Mouse (Mus musculus) hematopoietic multipotent progenitor cell, adult 10-12 weeks (in vitro differentiated cells): ENCODE data around the gene Crip2. TPM values are rescaled to one million over a fixed set of nuclear protein-coding genes. Genes with fewer than 3 reads are reported as not detected.

Experiments
- polyA plus RNA-seq: library from polyadenylated mRNA; stranded (reverse); fragments of >175 nt; gene quantifications from 2 replicates; pipeline ENCODE4 v1.2.3, GENCODE M21; 2012; ENCODE audit warnings: low replicate concordance

The Crip2 gene
- 73.7 and 109 TPM in 2 replicates for polyA plus RNA-seq

GRCm38 (mm10) chr12:113139908-113140615 lies at the start of gene Crip2:
Gene Crip2, plus strand, starts transcription at chr12:113140236.

DNA sequence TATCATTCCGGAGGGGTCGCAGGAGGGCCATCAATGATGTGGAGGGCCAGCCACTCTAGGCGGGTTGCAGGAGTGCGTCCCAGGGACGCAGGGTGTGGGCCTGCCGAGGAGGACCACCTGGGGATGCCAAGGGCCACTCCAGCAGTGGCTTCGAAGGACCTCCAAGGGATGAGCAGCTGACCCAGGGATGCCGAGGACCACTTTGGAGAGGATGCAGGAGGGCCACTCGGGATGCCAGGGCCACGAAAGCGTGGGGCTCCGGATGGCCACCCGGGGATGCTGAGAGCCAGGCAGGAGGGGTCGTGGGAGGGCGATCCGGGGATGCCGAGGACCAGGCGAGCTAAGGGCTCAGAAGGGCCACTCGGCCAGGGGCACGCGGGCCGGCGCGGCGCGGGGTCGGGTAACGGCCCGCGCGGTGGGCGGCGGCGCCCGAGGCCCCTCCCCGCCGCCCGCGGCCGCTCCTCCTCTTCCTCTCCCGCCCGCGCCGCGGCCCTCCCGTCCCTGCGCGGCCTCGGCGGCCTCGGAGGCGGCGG lies 42.2 kb upstream of the Crip2 start, which contains the start of gene Mta1:
TSS of gene Mta1 (plus strand) at position 530 of the 533 bp plus-strand sequence.

GRCm38 (mm10) chr12:113146112-113147057 lies 6.3 kb downstream of the Crip2 start, which contains the start of gene Crip1:
Gene Crip1, plus strand, starts transcription at chr12:113146316.

GRCm38 (mm10) chr12:113155887-113156539 lies 16.0 kb downstream of the Crip2 start, which contains the start of gene Tedc1:
Gene Tedc1, plus strand, starts transcription at chr12:113156421.

DNA sequence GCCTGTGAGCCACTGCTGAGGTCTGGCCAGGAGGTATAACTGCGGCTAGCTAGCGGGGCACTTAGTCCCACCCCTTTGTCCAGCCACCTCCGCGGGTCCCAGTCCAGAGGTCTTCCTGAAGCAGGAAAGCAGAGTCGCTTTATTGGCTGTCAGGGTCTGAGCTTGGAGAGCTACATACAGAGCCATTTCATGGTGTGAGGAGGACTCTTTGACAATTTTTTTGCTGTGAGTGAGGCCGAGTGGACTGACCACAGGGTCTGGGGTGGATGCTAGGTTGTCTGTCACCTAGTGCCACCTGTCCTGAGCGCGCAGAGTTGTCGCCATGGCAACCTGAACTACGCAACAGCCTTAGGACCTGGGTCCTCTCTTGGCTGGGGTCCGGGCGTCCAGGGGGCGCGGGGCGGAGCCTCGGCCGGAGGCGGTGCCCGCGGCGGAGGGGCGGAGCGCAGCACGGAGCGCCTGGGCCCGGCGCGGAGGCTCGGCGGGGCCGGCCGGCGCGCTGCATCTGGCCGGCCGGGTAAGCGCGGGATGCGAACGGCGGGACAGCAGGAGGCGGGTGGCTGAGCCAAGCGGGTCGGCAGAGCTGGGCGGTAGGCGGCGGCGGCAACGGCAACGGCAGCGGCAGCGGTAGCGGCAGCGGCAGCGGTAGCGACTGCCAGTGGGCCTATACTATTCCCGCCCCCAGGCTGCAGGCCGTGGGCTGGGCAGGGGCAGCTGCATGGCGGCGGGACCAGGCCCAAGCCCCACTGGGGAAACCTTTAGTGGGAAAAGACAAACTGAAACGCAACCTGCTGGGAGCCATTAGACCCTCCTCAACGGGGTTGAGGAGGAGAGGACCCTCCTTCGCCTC lies 45.6 kb downstream of the Crip2 start, which contains the start of gene Tmem121:
TSS of gene Tmem121 (plus strand) at position 489 of the 850 bp plus-strand sequence.

Other genes starting within 250 kb of the Crip2 start
- 2.4 and 3.7 TPM in 2 replicates for gene Jag2, start 210.5 kb upstream of the Crip2 start, polyA plus RNA-seq
- gene Nudt14, start 198.1 kb upstream of the Crip2 start, polyA plus RNA-seq = 21.4 and 24.4 TPM in 2 replicates
- 52.2 and 191 TPM in 2 replicates for gene Btbd6, start 163.8 kb upstream of the Crip2 start, polyA plus RNA-seq
- gene Brf1, start 139.5 kb upstream of the Crip2 start, polyA plus RNA-seq = 41.4 and 66.3 TPM in 2 replicates
- 25.9 and 44.3 TPM in 2 replicates for gene Pacs2, start 125.7 kb upstream of the Crip2 start, polyA plus RNA-seq
- 0.31 and 0.79 TPM in 2 replicates for gene Tex22, start 65.7 kb upstream of the Crip2 start, polyA plus RNA-seq
- gene Mta1, start 42.0 kb upstream of the Crip2 start, polyA plus RNA-seq = 115 and 142 TPM in 2 replicates
- gene Crip1, start 6.1 kb downstream of the Crip2 start, polyA plus RNA-seq = 153 and 469 TPM in 2 replicates
- 23.4 and 24.2 TPM in 2 replicates for gene Tedc1, start 16.2 kb downstream of the Crip2 start, polyA plus RNA-seq
- gene Tmem121, start 45.7 kb downstream of the Crip2 start, polyA plus RNA-seq = 6.2 and 7.7 TPM in 2 replicates